Mouse (Mus musculus): ENCODE data around the gene Klf3. TPM values are rescaled to one million over a fixed set of nuclear protein-coding genes. Genes with fewer than 3 reads are reported as not detected.
A peak's percentile ranks its signal among the peaks of the same experiment; 100 is the strongest.

The Klf3 gene
- total RNA-seq, 2 experiments from 2014 or later: 12.6 to 17.5 TPM

GRCm38 (mm10) chr5:64809864-64810263 is 6.7 kb downstream of the Klf3 start:
- DNase-seq: no peak

GRCm38 (mm10) chr5:64810860-64811499 is 7.8 kb downstream of the Klf3 start:
- peak; percentile 40 for DNase-seq

- peak; percentile 77 for DNase-seq
These were observed 8.4 kb downstream of the Klf3 start for GRCm38 (mm10) chr5:64811500-64812123.

- DNase-seq: peak; percentile 79
These were observed 9.2 kb downstream of the Klf3 start for GRCm38 (mm10) chr5:64812124-64812982.

- no peak for DNase-seq
These were observed 9.8 kb downstream of the Klf3 start for GRCm38 (mm10) chr5:64812983-64813304.

- DNase-seq: peak; percentile 50
These were observed 10.2 kb downstream of the Klf3 start for GRCm38 (mm10) chr5:64813361-64813760.

GRCm38 (mm10) chr5:64814416-64814815 is 11.2 kb downstream of the Klf3 start:
- no peak for DNase-seq

GRCm38 (mm10) chr5:64815631-64816030 is 12.4 kb downstream of the Klf3 start:
- DNase-seq: no peak

- no peak for DNase-seq
These were observed 13.2 kb downstream of the Klf3 start for GRCm38 (mm10) chr5:64816290-64816973.

GRCm38 (mm10) chr5:64816974-64817296 is 13.7 kb downstream of the Klf3 start:
- DNase-seq: no peak

GRCm38 (mm10) chr5:64819390-64819789 is 16.2 kb downstream of the Klf3 start:
- no peak for DNase-seq

- DNase-seq: no peak
These were observed 16.9 kb downstream of the Klf3 start for GRCm38 (mm10) chr5:64820138-64820537.

- DNase-seq: no peak
These were observed 18.1 kb downstream of the Klf3 start for GRCm38 (mm10) chr5:64821294-64821693.

GRCm38 (mm10) chr5:64821964-64822363 is 18.8 kb downstream of the Klf3 start:
- no peak for DNase-seq

GRCm38 (mm10) chr5:64823431-64823830 is 20.2 kb downstream of the Klf3 start:
- DNase-seq: no peak

GRCm38 (mm10) chr5:64824765-64825164 is 21.6 kb downstream of the Klf3 start:
- DNase-seq: no peak

- DNase-seq: no peak
These were observed 22.3 kb downstream of the Klf3 start for GRCm38 (mm10) chr5:64825496-64825895.

GRCm38 (mm10) chr5:64827151-64827550 is 24.0 kb downstream of the Klf3 start:
- no peak for DNase-seq

GRCm38 (mm10) chr5:64828314-64828713 is 25.1 kb downstream of the Klf3 start:
- no peak for DNase-seq

GRCm38 (mm10) chr5:64829606-64830005 is 26.4 kb downstream of the Klf3 start:
- no peak for DNase-seq

GRCm38 (mm10) chr5:64830773-64831172 is 27.6 kb downstream of the Klf3 start:
- no peak for DNase-seq

GRCm38 (mm10) chr5:64833410-64833809 is 30.2 kb downstream of the Klf3 start:
- no peak for DNase-seq

- DNase-seq: no peak
These were observed 31.0 kb downstream of the Klf3 start for GRCm38 (mm10) chr5:64834213-64834612.
